Mouse (Mus musculus): ENCODE measurements around the gene Cdh10.

Gene Cdh10

GRCm38 (mm10) chr15:18818185-18818973, at the start of gene Cdh10:
TSS of gene Cdh10 (plus strand) at chr15:18818947.
- DNase-seq: peak; percentile 65

- DNase-seq: no peak
Measured at GRCm38 (mm10) chr15:18809148-18809827, 9.5 kb upstream of the Cdh10 start.

GRCm38 (mm10) chr15:18817707-18818106, 1.0 kb upstream of the Cdh10 start:
- no peak for DNase-seq

GRCm38 (mm10) chr15:18820226-18820625, 1.5 kb downstream of the Cdh10 start:
- DNase-seq: no peak

GRCm38 (mm10) chr15:18821114-18821756, 2.5 kb downstream of the Cdh10 start:
- DNase-seq: peak; percentile 92

- DNase-seq: no peak
Measured at GRCm38 (mm10) chr15:18823420-18823819, 4.7 kb downstream of the Cdh10 start.

- DNase-seq: peak; percentile 82
Measured at GRCm38 (mm10) chr15:18832263-18832662, 13.5 kb downstream of the Cdh10 start.

- no peak for DNase-seq
Measured at GRCm38 (mm10) chr15:18841769-18842168, 23.0 kb downstream of the Cdh10 start.

- DNase-seq: peak; percentile 44
Measured at GRCm38 (mm10) chr15:18844807-18845206, 26.1 kb downstream of the Cdh10 start.

- peak; percentile 50 for DNase-seq
Measured at GRCm38 (mm10) chr15:18850497-18850896, 31.8 kb downstream of the Cdh10 start.

- DNase-seq: no peak
Measured at GRCm38 (mm10) chr15:18858135-18858534, 39.4 kb downstream of the Cdh10 start.

GRCm38 (mm10) chr15:18869871-18870270, 51.1 kb downstream of the Cdh10 start:
- no peak for DNase-seq

GRCm38 (mm10) chr15:18881467-18881866, 62.7 kb downstream of the Cdh10 start:
- DNase-seq: no peak

GRCm38 (mm10) chr15:18886673-18887072, 67.9 kb downstream of the Cdh10 start:
- no peak for DNase-seq

GRCm38 (mm10) chr15:18888912-18889311, 70.2 kb downstream of the Cdh10 start:
- DNase-seq: no peak

GRCm38 (mm10) chr15:18890358-18890757, 71.6 kb downstream of the Cdh10 start:
- DNase-seq: no peak

- peak; percentile 10 for DNase-seq
Measured at GRCm38 (mm10) chr15:18900776-18901175, 82.0 kb downstream of the Cdh10 start.

GRCm38 (mm10) chr15:18904131-18904530, 85.4 kb downstream of the Cdh10 start:
- peak; percentile 5 for DNase-seq

GRCm38 (mm10) chr15:18910612-18911011, 91.9 kb downstream of the Cdh10 start:
- no peak for DNase-seq

- peak; percentile 14 for DNase-seq
Measured at GRCm38 (mm10) chr15:18925392-18926117, 106.8 kb downstream of the Cdh10 start.

- DNase-seq: no peak
Measured at GRCm38 (mm10) chr15:18926964-18927363, 108.2 kb downstream of the Cdh10 start.

GRCm38 (mm10) chr15:18952266-18952665, 133.5 kb downstream of the Cdh10 start:
- DNase-seq: no peak

- DNase-seq: no peak
Measured at GRCm38 (mm10) chr15:18975041-18975440, 156.3 kb downstream of the Cdh10 start.
